Mouse (Mus musculus): ENCODE results near the gene Hist1h4f. TPM values are rescaled to one million over a fixed set of nuclear protein-coding genes. Genes with fewer than 3 reads are reported as not detected.
A peak's percentile ranks its signal among the peaks of the same experiment; 100 is the strongest.

Gene Hist1h4f
- polyA plus RNA-seq, 1 experiment from 2014 or later: 0.80 TPM

- DNase-seq (ENCODE audit: low spot score) (peak; percentile 74), ATAC-seq (ENCODE audit: low FRiP score) (no peak)
- Histone ChIP-seq H3K27me3 (ENCODE audit: control insufficient read depth, insufficient read depth, low read length) (no peaks in the 10 kb centered on the region), H3K9ac (ENCODE audit: low read depth, low read length) (no peak overlapping the region), H3K36me3 (ENCODE audit: control insufficient read depth, insufficient read depth, low read length) (no peaks in the 10 kb centered on the region), H3K9me3 (ENCODE audit: control insufficient read depth, low read length) (no peaks in the 10 kb centered on the region), H3K4me3 (ENCODE audit: low read depth, low read length) (peak overlapping the region; percentile 32), H3K27ac (ENCODE audit: low read depth, low read length) (no peak overlapping the region), H3K4me2 (replicated peaks; ENCODE audit: low read depth, low read length) (peak overlapping the region; percentile 20), H3K4me1 (replicated peaks; ENCODE audit: control insufficient read depth, insufficient read depth, low read length) (no peaks in the 10 kb centered on the region; the same call in 1 of the 2 replicates)
- 2% methylated on average over 10 of the region's 10 CpGs for WGBS
These were observed 25.5 kb downstream of the Hist1h4f start for GRCm38 (mm10) chr13:23525901-23526300.

DNA sequence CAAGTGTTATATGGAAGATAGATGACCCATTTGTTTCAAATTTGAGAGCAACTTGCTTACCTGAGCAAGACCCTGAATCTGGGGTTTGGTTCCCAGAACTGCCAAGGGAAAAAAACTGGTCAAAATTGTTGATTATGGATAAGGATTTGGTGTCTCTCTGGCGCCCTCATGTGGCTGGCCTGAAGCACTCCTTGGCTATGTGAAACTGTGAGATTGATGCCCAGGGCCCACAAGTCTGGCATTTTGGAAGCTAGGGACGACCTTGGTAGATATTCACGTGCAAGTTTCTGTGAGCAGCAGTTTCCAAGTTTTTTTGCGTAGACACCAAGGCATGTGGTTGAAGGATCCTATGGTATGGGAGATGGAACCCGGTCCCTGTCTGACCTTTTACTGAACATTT is 26.8 kb downstream of the Hist1h4f start:
- 10% methylated on average over 5 of the region's 5 CpGs for WGBS
- Histone ChIP-seq H3K9me3 (ENCODE audit: control insufficient read depth, low read length) (no peaks in the 10 kb centered on the region), H3K4me3 (ENCODE audit: low read depth, low read length) (no peak overlapping the region), H3K4me2 (replicated peaks; ENCODE audit: low read depth, low read length) (no peak overlapping the region), H3K9ac (ENCODE audit: low read depth, low read length) (no peak overlapping the region), H3K36me3 (ENCODE audit: control insufficient read depth, insufficient read depth, low read length) (no peaks in the 10 kb centered on the region), H3K4me1 (replicated peaks; ENCODE audit: control insufficient read depth, insufficient read depth, low read length) (no peaks in the 10 kb centered on the region; the same call in 1 of the 2 replicates), H3K27me3 (ENCODE audit: control insufficient read depth, insufficient read depth, low read length) (no peaks in the 10 kb centered on the region), H3K27ac (ENCODE audit: low read depth, low read length) (no peak overlapping the region)
- 0 out of 2 replicates have a peak, but pooled peaks have one; percentile 11 for ATAC-seq (ENCODE audit: low FRiP score)
- peak; percentile 86 for DNase-seq (ENCODE audit: low spot score)

DNA sequence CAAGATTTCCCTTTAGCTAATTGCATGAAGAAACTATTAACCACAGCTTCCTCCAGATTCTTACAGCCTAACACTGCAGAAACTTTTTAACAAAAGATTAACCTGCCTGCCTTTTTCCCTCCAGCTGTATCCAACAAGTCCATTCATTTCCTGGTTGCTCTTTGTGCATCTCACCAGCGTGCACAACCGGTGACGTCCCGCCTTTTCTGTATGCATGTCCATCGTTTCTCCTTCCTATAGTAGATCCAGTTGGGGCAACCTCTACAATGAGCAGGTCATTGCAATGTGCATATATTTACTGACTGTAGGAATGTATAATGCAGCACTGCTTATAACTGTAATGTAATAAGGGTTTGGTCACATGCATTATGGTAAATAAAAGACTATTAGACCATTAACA is 27.5 kb downstream of the Hist1h4f start:
- 52% methylated on average over 5 of the region's 5 CpGs for WGBS
- Histone ChIP-seq H3K9me3 (ENCODE audit: control insufficient read depth, low read length) (no peaks in the 10 kb centered on the region), H3K4me3 (ENCODE audit: low read depth, low read length) (no peak overlapping the region), H3K4me1 (replicated peaks; ENCODE audit: control insufficient read depth, insufficient read depth, low read length) (no peaks in the 10 kb centered on the region; the same call in 1 of the 2 replicates), H3K27me3 (ENCODE audit: control insufficient read depth, insufficient read depth, low read length) (no peaks in the 10 kb centered on the region), H3K27ac (ENCODE audit: low read depth, low read length) (no peak overlapping the region), H3K4me2 (replicated peaks; ENCODE audit: low read depth, low read length) (no peak overlapping the region), H3K9ac (ENCODE audit: low read depth, low read length) (no peak overlapping the region), H3K36me3 (ENCODE audit: control insufficient read depth, insufficient read depth, low read length) (no peaks in the 10 kb centered on the region)
- ATAC-seq (ENCODE audit: low FRiP score): no peak
- DNase-seq (ENCODE audit: low spot score): no peak

DNA sequence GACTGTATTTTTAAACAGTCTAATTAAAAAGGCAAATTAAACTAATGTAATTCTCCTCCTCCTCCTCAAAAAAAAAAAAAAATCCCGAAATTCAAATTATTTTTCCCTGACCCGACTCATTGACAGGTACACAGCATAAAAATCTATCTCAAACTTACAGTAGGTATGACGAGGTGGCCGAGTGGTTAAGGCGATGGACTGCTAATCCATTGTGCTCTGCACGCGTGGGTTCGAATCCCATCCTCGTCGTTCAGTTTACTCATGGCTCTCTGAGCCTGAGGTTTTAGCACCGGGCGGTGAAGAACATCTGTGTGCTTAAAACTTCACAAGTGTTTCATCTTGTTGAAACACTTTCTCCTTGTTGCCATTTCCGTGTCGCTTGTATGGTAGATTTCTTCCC is 29.7 kb downstream of the Hist1h4f start:
- no peaks in the 10 kb centered on the region for H3K4me1 ChIP-seq (replicated peaks; ENCODE audit: control insufficient read depth, insufficient read depth, low read length)
- no peak overlapping the region for H3K9ac ChIP-seq (ENCODE audit: low read depth, low read length)
- DNase-seq (ENCODE audit: low spot score) (peak; percentile 79), ATAC-seq (ENCODE audit: low FRiP score) (no peak)
- H3K27me3 ChIP-seq (ENCODE audit: control insufficient read depth, insufficient read depth, low read length): no peaks in the 10 kb centered on the region
- no peaks in the 10 kb centered on the region for H3K9me3 ChIP-seq (ENCODE audit: control insufficient read depth, low read length)
- WGBS: under 1% methylated on average over 14 of the region's 14 CpGs
- H3K27ac ChIP-seq (ENCODE audit: low read depth, low read length): no peak overlapping the region
- H3K36me3 ChIP-seq (ENCODE audit: control insufficient read depth, insufficient read depth, low read length): no peaks in the 10 kb centered on the region
- H3K4me3 ChIP-seq (ENCODE audit: low read depth, low read length): no peak overlapping the region; the same call in 1 of the 2 replicates
- H3K4me2 ChIP-seq (replicated peaks; ENCODE audit: low read depth, low read length): no peak overlapping the region

GRCm38 (mm10) chr13:23519416-23519815 is 32.0 kb downstream of the Hist1h4f start:
- peak; percentile 90 for DNase-seq (ENCODE audit: low spot score)
- no peaks in the 10 kb centered on the region for H3K4me1 ChIP-seq (replicated peaks; ENCODE audit: control insufficient read depth, insufficient read depth, low read length)
- under 1% methylated on average over 10 of the region's 10 CpGs for WGBS

GRCm38 (mm10) chr13:23518885-23519284 is 32.6 kb downstream of the Hist1h4f start:
- H3K9me3 ChIP-seq (ENCODE audit: control insufficient read depth, low read length): no peaks in the 10 kb centered on the region
- H3K4me3 ChIP-seq (ENCODE audit: low read depth, low read length): peak overlapping the region; percentile 27
- DNase-seq (ENCODE audit: low spot score) (peak; percentile 88), ATAC-seq (ENCODE audit: low FRiP score) (peak; percentile 63; the same call in 1 of the 2 replicates)
- 0% methylated on average over 6 of the region's 6 CpGs for WGBS
- H3K4me1 ChIP-seq (replicated peaks; ENCODE audit: control insufficient read depth, insufficient read depth, low read length): no peaks in the 10 kb centered on the region
- no peak overlapping the region for H3K27ac ChIP-seq (ENCODE audit: low read depth, low read length)
- no peaks in the 10 kb centered on the region for H3K36me3 ChIP-seq (ENCODE audit: control insufficient read depth, insufficient read depth, low read length)
- H3K4me2 ChIP-seq (replicated peaks; ENCODE audit: low read depth, low read length): peak overlapping the region; percentile 38
- H3K27me3 ChIP-seq (ENCODE audit: control insufficient read depth, insufficient read depth, low read length): no peaks in the 10 kb centered on the region
- H3K9ac ChIP-seq (ENCODE audit: low read depth, low read length): no peak overlapping the region

More at GRCm38 (mm10) chr13:23519416-23519815, 32.0 kb downstream of the Hist1h4f start:
- no peak overlapping the region for H3K9ac ChIP-seq (ENCODE audit: low read depth, low read length)
- no peaks in the 10 kb centered on the region for H3K27me3 ChIP-seq (ENCODE audit: control insufficient read depth, insufficient read depth, low read length)
- H3K27ac ChIP-seq (ENCODE audit: low read depth, low read length): no peak overlapping the region
- peak overlapping the region; percentile 38 for H3K4me2 ChIP-seq (replicated peaks; ENCODE audit: low read depth, low read length)
- H3K36me3 ChIP-seq (ENCODE audit: control insufficient read depth, insufficient read depth, low read length): no peaks in the 10 kb centered on the region
- peak overlapping the region; percentile 27 for H3K4me3 ChIP-seq (ENCODE audit: low read depth, low read length)
- peak; percentile 58 for ATAC-seq (ENCODE audit: low FRiP score)
- no peaks in the 10 kb centered on the region for H3K9me3 ChIP-seq (ENCODE audit: control insufficient read depth, low read length)

DNA sequence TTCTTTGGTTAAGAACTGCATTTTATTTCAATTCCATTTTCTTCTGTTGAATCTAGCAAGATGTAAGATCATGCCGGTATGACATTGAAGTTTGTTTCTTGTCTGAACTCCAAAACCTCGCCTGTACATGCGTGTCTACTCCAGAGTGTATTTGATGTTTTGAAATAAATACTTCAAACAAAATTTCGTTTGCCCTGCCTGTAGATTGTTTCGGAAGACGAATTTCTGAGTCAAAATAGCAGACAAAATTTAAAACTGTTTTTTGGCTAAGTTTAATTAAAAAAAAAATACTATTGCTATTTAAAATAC is 33.2 kb downstream of the Hist1h4f start:
- Histone ChIP-seq H3K9ac (ENCODE audit: low read depth, low read length) (no peak overlapping the region), H3K36me3 (ENCODE audit: control insufficient read depth, insufficient read depth, low read length) (no peaks in the 10 kb centered on the region), H3K4me3 (ENCODE audit: low read depth, low read length) (peak overlapping the region; percentile 40), H3K4me2 (replicated peaks; ENCODE audit: low read depth, low read length) (peak overlapping the region; percentile 44), H3K9me3 (ENCODE audit: control insufficient read depth, low read length) (no peaks in the 10 kb centered on the region), H3K27ac (ENCODE audit: low read depth, low read length) (no peak overlapping the region), H3K4me1 (replicated peaks; ENCODE audit: control insufficient read depth, insufficient read depth, low read length) (no peaks in the 10 kb centered on the region), H3K27me3 (ENCODE audit: control insufficient read depth, insufficient read depth, low read length) (no peaks in the 10 kb centered on the region)
- ATAC-seq (ENCODE audit: low FRiP score) (no peak), DNase-seq (ENCODE audit: low spot score) (no peak)
- under 1% methylated on average over 6 of the region's 6 CpGs for WGBS

DNA sequence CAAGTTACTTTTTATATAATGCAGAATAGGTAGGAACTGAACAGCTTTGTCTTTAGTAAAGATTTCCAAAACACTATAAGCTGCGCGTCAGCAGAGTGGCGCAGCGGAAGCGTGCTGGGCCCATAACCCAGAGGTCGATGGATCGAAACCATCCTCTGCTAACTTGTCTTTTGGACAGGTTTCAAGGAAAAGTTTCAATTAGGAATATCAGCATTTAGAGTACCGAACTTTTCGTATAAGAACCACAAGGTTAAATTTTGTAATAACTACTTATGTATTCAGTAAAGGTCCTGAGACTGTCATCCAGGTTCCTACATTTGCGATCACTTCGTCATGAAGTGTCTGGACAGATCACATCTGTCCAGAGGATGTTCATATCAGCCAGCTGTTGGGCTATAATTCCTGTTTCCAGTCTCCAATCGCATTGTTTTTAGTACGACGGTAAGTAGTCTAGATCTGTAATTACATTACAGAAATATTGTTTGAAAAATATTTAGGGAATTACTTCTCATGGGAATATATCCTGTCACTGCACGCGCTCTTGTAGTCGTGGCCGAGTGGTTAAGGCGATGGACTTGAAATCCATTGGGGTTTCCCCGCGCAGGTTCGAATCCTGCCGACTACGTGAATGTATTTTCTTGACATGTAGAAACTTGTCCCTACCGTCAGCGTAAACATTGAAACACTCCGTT is 33.7 kb downstream of the Hist1h4f start:
- under 1% methylated on average over 27 of the region's 27 CpGs for WGBS
- Histone ChIP-seq H3K4me1 (replicated peaks; ENCODE audit: control insufficient read depth, insufficient read depth, low read length) (no peaks in the 10 kb centered on the region), H3K4me2 (replicated peaks; ENCODE audit: low read depth, low read length) (peak overlapping the region; percentile 44), H3K36me3 (ENCODE audit: control insufficient read depth, insufficient read depth, low read length) (no peaks in the 10 kb centered on the region), H3K27me3 (ENCODE audit: control insufficient read depth, insufficient read depth, low read length) (no peaks in the 10 kb centered on the region), H3K9me3 (ENCODE audit: control insufficient read depth, low read length) (no peaks in the 10 kb centered on the region), H3K9ac (ENCODE audit: low read depth, low read length) (no peak overlapping the region), H3K4me3 (ENCODE audit: low read depth, low read length) (peak overlapping the region; percentile 40), H3K27ac (ENCODE audit: low read depth, low read length) (no peak overlapping the region)
- ATAC-seq (ENCODE audit: low FRiP score) (peak; percentile 91), DNase-seq (ENCODE audit: low spot score) (peak; percentile 89)

Data from hindbrain, embryonic 11.5 days (tissue).